Comparison of ENCODE assay signal across 9 mouse cellular contexts in genomic region chr5:134173206-134173605, GRCm38 (mm10). TPM values are rescaled to one million over a fixed set of nuclear protein-coding genes. Genes with fewer than 3 reads are reported as not detected.
DNase-seq lines count a peak whose midpoint lies in the region; ATAC-seq and TF ChIP-seq lines count a peak whose summit lies in the region.
"Had no signal": no experiment of that assay in that cellular context is flagged by ENCODE, and none has a peak within 500 bp of the region (broad histone marks: within the 10 kb centered on the region; RNA-seq: fewer than 3 reads in every experiment).

No protein-coding gene starts in this region.

- peaks cover 63% of the 10 kb centered on the region for H3K79me2 ChIP-seq in C2C12 (ENCODE audit: control insufficient read depth, insufficient read depth)

- H3K9me3 ChIP-seq in hindbrain, postnatal 0 days (ENCODE audit: low read length) = no peaks in the 10 kb centered on the region
- H3K9me3 ChIP-seq in hindbrain, embryonic 13.5 days = no peaks in the 10 kb centered on the region
- no peaks in the 10 kb centered on the region for H3K9me3 ChIP-seq in stomach, postnatal 0 days (ENCODE audit: control insufficient read depth, low read length)
- H3K9me3 ChIP-seq: embryonic facial prominence, embryonic 13.5 days had no signal

- no peak for TF ChIP-seq EP300 in stomach, postnatal 0 days (optimal IDR thresholded peaks at IDR 0.05)

- peaks cover 4% of the 10 kb centered on the region; the same call in 1 of the 2 replicates for H3K4me1 ChIP-seq in hindbrain, postnatal 0 days (ENCODE audit: insufficient read depth, low read length)
- H3K4me1 ChIP-seq in hindbrain, embryonic 13.5 days (replicated peaks) = peaks cover 10% of the 10 kb centered on the region
- H3K4me1 ChIP-seq in stomach, postnatal 0 days (replicated peaks; ENCODE audit: control insufficient read depth, insufficient read depth) = peaks cover 7% of the 10 kb centered on the region

- no peak overlapping the region for H3K4me3 ChIP-seq in hindbrain, postnatal 0 days (ENCODE audit: low read length)
- no peak overlapping the region for H3K4me3 ChIP-seq in hindbrain, embryonic 13.5 days
- no peak overlapping the region for H3K4me3 ChIP-seq in C2C12 (ENCODE audit: insufficient read depth, poor library complexity, severe bottlenecking)
- H3K4me3 ChIP-seq in stomach, postnatal 0 days (ENCODE audit: low read depth, low read length) = no peak overlapping the region
- H3K4me3 ChIP-seq: embryonic facial prominence, embryonic 13.5 days had no signal

- no peak overlapping the region for H3K9ac ChIP-seq in hindbrain, postnatal 0 days (replicated peaks; ENCODE audit: low read length)
- no peak overlapping the region for H3K9ac ChIP-seq in hindbrain, embryonic 13.5 days
- H3K9ac ChIP-seq in stomach, postnatal 0 days (ENCODE audit: low read length) = no peak overlapping the region
- H3K9ac ChIP-seq: embryonic facial prominence, embryonic 13.5 days had no signal

- ATAC-seq in hindbrain, postnatal 0 days = no peak
- ATAC-seq in hindbrain, embryonic 13.5 days (ENCODE audit: low FRiP score) = no peak
- ATAC-seq in hematopoietic stem cell, adult 5-6 weeks (replicated peaks in 1 of 2; ENCODE audit: insufficient read depth in 1 of 2, low FRiP score in 2 of 2, low TSS enrichment in 1 of 2, low read depth in 1 of 2, poor library complexity in 2 of 2, severe bottlenecking in 2 of 2) = peak; percentile 51 to 60; a peak in 1 of 4 replicates
- no peak for ATAC-seq in stomach, postnatal 0 days (ENCODE audit: low FRiP score, low TSS enrichment)

- no peak overlapping the region for H3K4me2 ChIP-seq in hindbrain, postnatal 0 days (ENCODE audit: low read depth, low read length)
- H3K4me2 ChIP-seq in hindbrain, embryonic 13.5 days = no peak overlapping the region
- H3K4me2 ChIP-seq in stomach, postnatal 0 days (replicated peaks; ENCODE audit: low read depth) = no peak overlapping the region
- H3K4me2 ChIP-seq: embryonic facial prominence, embryonic 13.5 days had no signal

- no peaks in the 10 kb centered on the region for H3K27me3 ChIP-seq in hindbrain, postnatal 0 days (ENCODE audit: insufficient read depth, low read length)
- no peaks in the 10 kb centered on the region; the same call in 1 of the 2 replicates for H3K27me3 ChIP-seq in hindbrain, embryonic 13.5 days
- no peaks in the 10 kb centered on the region for H3K27me3 ChIP-seq in C2C12 (ENCODE audit: control insufficient read depth, insufficient read depth, insufficient read length)
- no peaks in the 10 kb centered on the region for H3K27me3 ChIP-seq in stomach, postnatal 0 days (ENCODE audit: control insufficient read depth, insufficient read depth, low read length)
- H3K27me3 ChIP-seq: embryonic facial prominence, embryonic 13.5 days had no signal

- H3K79me3 ChIP-seq in C2C12 (ENCODE audit: low read depth) = peaks cover 29% of the 10 kb centered on the region

- H3K36me3 ChIP-seq in hindbrain, postnatal 0 days (ENCODE audit: insufficient read depth, low read length) = no peaks in the 10 kb centered on the region
- H3K36me3 ChIP-seq in hindbrain, embryonic 13.5 days = peaks cover 21% of the 10 kb centered on the region
- peaks cover 24% of the 10 kb centered on the region for H3K36me3 ChIP-seq in C2C12 (ENCODE audit: control insufficient read depth, insufficient read depth)
- no peaks in the 10 kb centered on the region; the same call in 1 of the 2 replicates for H3K36me3 ChIP-seq in stomach, postnatal 0 days (ENCODE audit: control insufficient read depth, insufficient read depth, low read length)

- 31% methylated on average over 4 of the region's 4 CpGs for WGBS in hindbrain, postnatal 0 days
- 44% methylated on average over 4 of the region's 4 CpGs for WGBS in hindbrain, embryonic 13.5 days
- 34% methylated on average over 4 of the region's 4 CpGs for whole genome bisulfite sequencing in stomach, postnatal 0 days

- peak; percentile 48 for DNase-seq in hindbrain, postnatal 0 days (ENCODE audit: low spot score)
- DNase-seq in R1 (ENCODE audit: low read depth, low spot score) = peak; percentile 85
- peak; percentile 60 for DNase-seq in stomach, postnatal 0 days (ENCODE audit: low spot score)
- no peak for DNase-seq in heart, adult 8-10 months (ENCODE audit: low spot score)
- no peak for DNase-seq in left cerebral cortex, adult 11 months (ENCODE audit: low spot score)

- no peak overlapping the region for H3ac ChIP-seq in C2C12 (ENCODE audit: control insufficient read depth, insufficient read length, low read depth)

- TF ChIP-seq CTCF in hindbrain, postnatal 0 days (IDR thresholded peaks at IDR 0.05; ENCODE audit: low read depth) = peak; percentile 75
- TF ChIP-seq CTCF in C2C12 (IDR thresholded peaks at IDR 0.05; ENCODE audit: control insufficient read depth, insufficient read depth, insufficient read length) = peak; percentile 55
- peak; percentile 75 for TF ChIP-seq CTCF in stomach, postnatal 0 days (IDR thresholded peaks at IDR 0.05; ENCODE audit: low read depth)

- no peak overlapping the region for H3K27ac ChIP-seq in hindbrain, postnatal 0 days
- no peak overlapping the region for H3K27ac ChIP-seq in hindbrain, embryonic 13.5 days
- H3K27ac ChIP-seq in stomach, postnatal 0 days (replicated peaks) = no peak overlapping the region
- H3K27ac ChIP-seq: embryonic facial prominence, embryonic 13.5 days had no signal

TF ChIP-seq in C2C12, 6 proteins besides CTCF, POLR2A, EP300 and RAD21:
- TF ChIP-seq MYOG (IDR thresholded peaks at IDR 0.05; ENCODE audit: control insufficient read depth, extremely low read depth, insufficient read length) (no peak), MYOD1 (IDR thresholded peaks at IDR 0.05; ENCODE audit: control insufficient read depth, insufficient read length, low read depth) (no peak), FOSL1 (IDR thresholded peaks at IDR 0.05; ENCODE audit: insufficient read depth, low read length, poor library complexity, severe bottlenecking) (no peak), USF1 (IDR thresholded peaks at IDR 0.05; ENCODE audit: low read depth) (no peak), CEBPB (IDR thresholded peaks at IDR 0.05; ENCODE audit: low read depth) (no peak), MAX (IDR thresholded peaks at IDR 0.05) (no peak)
TF ChIP-seq in C2C12: peak in this region for 0.

RNA-seq across cellular contexts. Expression of gene Rcc1l, which starts 3.4 kb away (rescaled TPM):
- total RNA-seq in hindbrain, postnatal 0 days (2014; rRNA removed) = 20.6 and 23.0 TPM in 2 replicates
- polyA plus RNA-seq in hindbrain, postnatal 0 days (2015; fragmentation: Nextera tagmentation; extraction: Ambion mirVana) = 21.5 and 21.7 TPM in 2 replicates
- polyA plus RNA-seq in hindbrain, embryonic 13.5 days (2015; fragmentation: Nextera tagmentation; extraction: Ambion mirVana) = 19.9 and 20.4 TPM in 2 replicates
- 28.8 TPM for polyA plus RNA-seq in C2C12 (2012; fragmentation: generic; extraction: Trizol)
- 8.0 and 9.1 TPM in 2 replicates for total RNA-seq in hematopoietic stem cell, adult 5-6 weeks (2017)
- 17.6 and 18.0 TPM in 2 replicates for polyA plus RNA-seq in stomach, postnatal 0 days (2015; fragmentation: Nextera tagmentation; extraction: Ambion mirVana)
- 10 to 100 TPM; 32.2 to 40.2 (median 33.8) TPM for total RNA-seq in heart, adult 8-10 months (2022)

RNA-seq across cellular contexts. Expression of gene Gtf2ird2, which starts 10.6 kb away (rescaled TPM):
- 14.6 and 19.7 TPM in 2 replicates for total RNA-seq in hindbrain, postnatal 0 days (2014; rRNA removed)
- 11.6 and 12.6 TPM in 2 replicates for polyA plus RNA-seq in hindbrain, postnatal 0 days (2015; fragmentation: Nextera tagmentation; extraction: Ambion mirVana)
- 12.8 and 14.1 TPM in 2 replicates for polyA plus RNA-seq in hindbrain, embryonic 13.5 days (2015; fragmentation: Nextera tagmentation; extraction: Ambion mirVana)
- 4.2 TPM for polyA plus RNA-seq in C2C12 (2012; fragmentation: generic; extraction: Trizol)
- total RNA-seq in hematopoietic stem cell, adult 5-6 weeks (2017) = 7.8 and 11.9 TPM in 2 replicates
- 3.2 and 3.7 TPM in 2 replicates for polyA plus RNA-seq in stomach, postnatal 0 days (2015; fragmentation: Nextera tagmentation; extraction: Ambion mirVana)
- total RNA-seq in heart, adult 8-10 months (2022) = 1 to 10 TPM; 4.8 to 7.8 (median 5.8) TPM

RNA-seq across cellular contexts. Expression of gene Ncf1, which starts 56.2 kb away (rescaled TPM):
- total RNA-seq in hindbrain, postnatal 0 days (2014; rRNA removed) = 2.8 and 4.9 TPM in 2 replicates
- 2.0 and 2.3 TPM in 2 replicates for polyA plus RNA-seq in hindbrain, postnatal 0 days (2015; fragmentation: Nextera tagmentation; extraction: Ambion mirVana)
- polyA plus RNA-seq in hindbrain, embryonic 13.5 days (2015; fragmentation: Nextera tagmentation; extraction: Ambion mirVana) = 2.3 and 3.5 TPM in 2 replicates
- polyA plus RNA-seq in C2C12 (2012; fragmentation: generic; extraction: Trizol) = 0.01 TPM
- 61.2 and 107 TPM in 2 replicates for total RNA-seq in hematopoietic stem cell, adult 5-6 weeks (2017)
- 2.2 and 2.4 TPM in 2 replicates for polyA plus RNA-seq in stomach, postnatal 0 days (2015; fragmentation: Nextera tagmentation; extraction: Ambion mirVana)
- 10 to 100 TPM in 1 of 4 experiments, 1 to 10 TPM in 3; 2.8 to 10.1 (median 3.9) TPM for total RNA-seq in heart, adult 8-10 months (2022)

Comparison
In these comparisons a context has a peak if more than half of its experiments do, and no peak if none do; other contexts are left out.
1. ATAC-seq: peak in hematopoietic stem cell, adult 5-6 weeks (2 of 2); none in hindbrain, postnatal 0 days (single experiment), hindbrain, embryonic 13.5 days (single experiment) and stomach, postnatal 0 days (single experiment).
2. DNase-seq: peak in hindbrain, postnatal 0 days (single experiment), R1 (single experiment) and stomach, postnatal 0 days (single experiment); none in heart, adult 8-10 months (single experiment) and left cerebral cortex, adult 11 months (single experiment).
3. Peak in every context shown above with its lines, with median percentiles within 50 percentile points of each other: CTCF ChIP-seq.